Mouse (Mus musculus) G1E (cell line): ENCODE measurements around the gene Traf2. TPM values are rescaled to one million over a fixed set of nuclear protein-coding genes. Genes with fewer than 3 reads are reported as not detected.
A peak's percentile ranks its signal among the peaks of the same experiment; 100 is the strongest.

Source experiments
- ATAC-seq: 2 replicates; pipeline ENCODE4 v1.8.0; 2016; ENCODE audit warnings: mild to moderate bottlenecking; ENCODE audit not compliant: insufficient number of reproducible peaks, poor library complexity, low FRiP score, severe bottlenecking; ENCODE audit errors: extremely low read depth
- DNase-seq: peaks from one replicate; pipeline ENCODE4 v3.0.0; 2012; ENCODE audit warnings: low spot score
- H3K27me3 ChIP-seq: 2 replicates; pipeline ENCODE4 v1.6.1; 2012; ENCODE audit warnings: mild to moderate bottlenecking, low read length, inconsistent platforms; ENCODE audit not compliant: insufficient read depth
- H3K36me3 ChIP-seq: replicated peaks from 2 replicates; pipeline ENCODE3; 2012; ENCODE audit warnings: mild to moderate bottlenecking, inconsistent platforms
- H3K4me1 ChIP-seq: 2 replicates; pipeline ENCODE4 v1.6.1; 2012; ENCODE audit warnings: low read depth, low read length, inconsistent platforms, mixed read lengths; ENCODE audit not compliant: insufficient read depth
- H3K4me3 ChIP-seq: 2 replicates; pipeline ENCODE4 v1.5.1; 2012; ENCODE audit warnings: low read depth, mild to moderate bottlenecking, inconsistent platforms, low read length, moderate library complexity, mixed read lengths
- H3K9me3 ChIP-seq: replicated peaks from 2 replicates; pipeline ENCODE4 v1.6.1; 2012; ENCODE audit warnings: inconsistent platforms
- CTCF ChIP-seq: IDR thresholded peaks from 2 replicates; pipeline ENCODE4 v1.5.1; 2012; ENCODE audit warnings: low read depth, low read length, inconsistent platforms, mixed read lengths
- GATA1 ChIP-seq: IDR thresholded peaks from 2 replicates; pipeline ENCODE4 v1.6.1; 2012; ENCODE audit warnings: borderline replicate concordance, low read length, inconsistent platforms, mixed read lengths
- GATA2 ChIP-seq: IDR thresholded peaks from 2 replicates; pipeline ENCODE4 v1.6.1; 2012; ENCODE audit warnings: low read depth, low read length, inconsistent platforms, borderline replicate concordance
- POLR2AphosphoS5 ChIP-seq: IDR thresholded peaks from 2 replicates; pipeline ENCODE4 v1.6.1; 2012; ENCODE audit warnings: low read depth, low read length, inconsistent platforms; ENCODE audit not compliant: insufficient replicate concordance
- TAL1 ChIP-seq: conservative IDR thresholded peaks from 2 replicates; pipeline ENCODE4 v1.6.1; 2012; ENCODE audit warnings: low read depth, low read length, inconsistent platforms, mixed read lengths
- polyA plus RNA-seq: library from polyadenylated mRNA; stranded (reverse); fragments of >175 nt; gene quantifications from 2 replicates; pipeline ENCODE4 v1.2.3, GENCODE M21; 2012
- total RNA-seq, 2 experiments: library from RNA; stranded (forward) in 1 of 2; stranded (reverse) in 1 of 2; fragments of 200-1000 nt in 1 of 2; fragments of >200 nt in 1 of 2; fragmentation: Nextera tagmentation in 1 of 2; gene quantifications; 2 replicates each; pipeline ENCODE4 v1.2.3; 2014 to 2017

The Traf2 gene
- total and polyA plus RNA-seq, 3 experiments: 7.1 to 18.1 (median 7.8) TPM

DNA sequence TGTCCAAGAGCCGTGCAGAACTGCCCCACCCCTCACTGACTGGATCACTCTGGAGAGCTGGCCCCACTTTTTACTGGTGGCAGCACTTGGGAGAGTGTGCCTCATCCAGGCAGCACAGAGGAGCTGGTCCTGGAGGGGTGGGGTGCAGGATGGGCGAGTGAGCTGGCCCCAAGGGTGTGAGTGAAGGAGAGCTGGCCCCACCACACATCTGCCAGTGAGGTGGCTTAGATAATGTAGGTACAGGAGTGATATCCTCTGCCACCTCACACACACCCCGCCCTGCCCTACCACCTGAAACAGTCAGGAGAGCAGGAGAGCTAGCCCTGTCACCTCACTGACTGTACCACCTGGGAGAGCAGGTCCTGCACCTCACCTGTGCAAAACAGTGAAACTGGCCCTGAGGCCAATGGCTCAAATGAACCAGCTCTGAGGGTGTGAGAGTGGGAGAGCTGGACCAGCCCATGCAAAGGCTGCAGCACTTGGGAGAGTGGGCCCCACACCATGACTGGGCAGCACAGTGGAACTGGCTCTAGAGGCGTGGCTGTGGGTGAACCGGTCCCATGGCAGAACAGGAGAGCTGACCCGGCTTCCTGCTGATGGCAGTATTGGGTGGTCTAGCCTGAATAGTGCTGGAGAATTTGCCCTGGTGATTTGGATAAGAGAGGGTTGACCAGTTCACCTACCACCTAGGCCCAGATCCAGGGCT is 58.6 kb downstream of the Traf2 start:
- TF ChIP-seq POLR2AphosphoS5 (no peak), CTCF (no peak), GATA2 (no peak), GATA1 (no peak), TAL1 (no peak)
- H3K36me3 ChIP-seq: no peaks in the 10 kb centered on the region
- H3K27me3 ChIP-seq: peaks cover 77% of the 10 kb centered on the region
- ATAC-seq (no peak), DNase-seq (no peak)
- H3K9me3 ChIP-seq: no peaks in the 10 kb centered on the region
- no peak overlapping the region; the same call in 1 of the 2 replicates for H3K4me3 ChIP-seq
- no peaks in the 10 kb centered on the region; the same call in 1 of the 2 replicates for H3K4me1 ChIP-seq

DNA sequence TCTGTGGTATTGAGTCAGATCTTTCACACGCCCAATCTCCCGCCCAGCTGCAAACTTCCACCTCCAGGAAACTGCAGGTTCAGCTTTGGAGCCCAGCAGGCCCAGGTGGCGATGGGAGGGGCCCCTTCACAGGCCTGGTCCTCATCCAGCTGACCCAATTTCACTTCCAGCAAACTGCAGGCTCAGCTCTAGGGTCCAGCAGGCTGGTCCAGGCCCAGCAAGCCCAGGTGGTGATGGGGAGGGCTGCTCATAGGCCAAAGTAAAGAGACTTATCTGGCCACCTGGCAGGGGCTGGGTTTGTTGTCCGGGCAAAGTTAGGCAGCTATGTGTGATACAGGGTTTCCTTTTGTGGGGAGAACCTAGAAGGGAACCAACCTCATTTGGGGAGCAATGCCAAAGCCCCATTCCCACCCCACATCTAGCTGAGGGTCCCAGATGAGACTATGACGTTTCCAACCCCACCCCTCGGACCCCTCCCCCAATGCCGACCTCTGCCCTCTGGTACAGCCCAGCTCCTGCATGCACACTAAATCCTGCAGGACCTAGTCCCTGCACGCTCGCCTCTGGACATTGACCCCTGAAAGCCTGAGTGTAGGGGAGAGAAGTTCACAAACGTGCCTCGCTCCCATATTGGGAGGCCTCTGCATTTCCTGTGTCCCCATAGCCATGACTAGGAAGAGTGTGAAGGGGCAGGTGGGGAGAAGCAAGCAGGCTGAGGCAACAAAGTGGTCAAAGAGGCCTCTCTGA is 61.7 kb downstream of the Traf2 start:
- no peak for DNase-seq
- no peak for ATAC-seq
- H3K4me3 ChIP-seq: no peak overlapping the region
- H3K4me1 ChIP-seq: no peaks in the 10 kb centered on the region; the same call in none of the 2 replicates
- no peaks in the 10 kb centered on the region for H3K36me3 ChIP-seq
- no peak for TF ChIP-seq CTCF
- TF ChIP-seq GATA2: no peak
- TF ChIP-seq GATA1: no peak
- TF ChIP-seq TAL1: no peak
- no peak for TF ChIP-seq POLR2AphosphoS5
- no peaks in the 10 kb centered on the region for H3K9me3 ChIP-seq
- H3K27me3 ChIP-seq: peaks cover 53% of the 10 kb centered on the region

DNA sequence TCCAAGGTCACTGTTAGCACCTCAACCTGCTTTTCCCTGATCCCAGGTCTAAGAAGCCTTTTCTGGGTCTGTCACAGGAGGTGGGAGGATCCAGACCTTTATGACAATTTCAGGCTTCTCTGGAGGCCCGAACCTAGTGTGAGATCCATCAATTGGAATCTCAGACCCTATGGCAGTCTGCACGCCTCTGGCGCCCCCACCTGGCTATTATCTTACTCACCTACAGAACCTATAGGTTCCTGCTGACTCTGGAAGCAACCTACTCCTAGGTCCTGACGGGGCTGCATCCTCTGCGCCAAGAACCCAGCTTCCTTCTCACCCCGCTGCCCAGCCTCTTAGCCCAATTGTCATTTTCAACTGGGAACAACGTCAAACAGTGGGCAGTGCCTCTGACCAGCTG is 63.8 kb downstream of the Traf2 start:
- TF ChIP-seq CTCF (0 out of 2 replicates have a peak, but pooled peaks have one; percentile 1), POLR2AphosphoS5 (no peak), GATA2 (no peak)
- peaks cover 46% of the 10 kb centered on the region for H3K27me3 ChIP-seq
- no peaks in the 10 kb centered on the region for H3K9me3 ChIP-seq
- H3K4me1 ChIP-seq: no peaks in the 10 kb centered on the region; the same call in none of the 2 replicates
- H3K4me3 ChIP-seq: no peak overlapping the region
- no peaks in the 10 kb centered on the region for H3K36me3 ChIP-seq
- DNase-seq: peak; percentile 50
- no peak for ATAC-seq

DNA sequence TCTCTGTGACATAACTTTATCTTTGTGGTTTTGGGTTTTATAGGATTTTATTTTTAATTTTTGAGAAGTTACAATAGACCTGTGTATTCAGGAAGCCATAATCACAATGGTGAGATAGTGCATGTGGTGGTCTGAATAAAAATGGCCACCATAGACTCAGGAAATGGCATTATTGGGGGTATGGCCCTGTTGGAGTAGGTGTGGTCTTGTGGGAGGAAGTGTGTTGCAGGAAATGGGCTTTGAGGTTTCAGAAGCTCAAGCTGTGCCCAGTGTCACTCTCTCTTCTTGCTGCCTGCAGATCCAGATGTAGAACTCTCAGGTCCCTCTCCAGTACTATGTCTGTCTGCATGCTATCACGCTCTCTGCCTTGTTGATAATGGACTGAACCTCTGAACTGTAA is 66.2 kb downstream of the Traf2 start:
- DNase-seq (no peak), ATAC-seq (no peak)
- H3K9me3 ChIP-seq: no peaks in the 10 kb centered on the region
- peaks cover 48% of the 10 kb centered on the region for H3K27me3 ChIP-seq
- no peaks in the 10 kb centered on the region for H3K36me3 ChIP-seq
- no peaks in the 10 kb centered on the region; the same call in none of the 2 replicates for H3K4me1 ChIP-seq
- TF ChIP-seq POLR2AphosphoS5 (no peak), TAL1 (no peak), CTCF (no peak), GATA2 (no peak), GATA1 (no peak)
- H3K4me3 ChIP-seq: no peak overlapping the region

DNA sequence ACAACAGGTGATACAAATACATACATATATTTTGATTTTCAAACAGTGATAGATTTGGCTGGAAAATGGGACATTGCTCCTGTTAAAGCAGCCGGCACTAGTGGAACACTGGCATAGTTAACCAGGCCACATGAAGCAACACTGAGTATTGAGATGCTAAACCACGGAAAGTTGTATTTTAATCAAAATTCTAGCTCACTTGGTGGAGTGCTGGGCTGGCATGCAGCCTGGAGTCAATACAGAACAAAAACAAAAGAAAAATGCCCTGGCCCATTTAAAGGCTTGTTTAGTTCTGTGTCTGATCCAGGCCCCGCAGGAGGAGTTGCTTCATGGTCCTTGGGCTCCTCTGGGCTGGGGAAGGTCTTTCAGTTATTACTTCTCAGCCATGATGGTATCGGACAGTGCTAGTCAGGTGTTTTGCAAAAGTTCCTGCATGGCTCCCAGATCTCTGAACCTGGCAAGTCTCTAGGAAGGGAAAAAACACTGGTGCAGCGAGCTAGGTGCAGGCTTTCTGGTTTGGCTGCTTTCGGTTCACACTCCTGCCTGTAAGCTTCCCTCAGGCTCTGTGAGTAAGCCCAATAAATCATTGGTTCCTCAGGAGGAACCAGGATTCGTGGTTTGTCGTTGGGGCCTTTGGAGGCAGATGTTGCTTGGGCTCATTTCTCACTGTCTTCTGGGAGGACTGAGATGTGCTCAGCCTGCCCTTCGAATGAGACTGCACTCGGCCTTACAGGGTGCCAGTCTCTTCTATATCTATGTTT is 67.0 kb downstream of the Traf2 start:
- Histone ChIP-seq H3K4me1 (no peaks in the 10 kb centered on the region; the same call in none of the 2 replicates), H3K27me3 (peaks cover 48% of the 10 kb centered on the region)

More for the DNA sequence above, 67.0 kb downstream of the Traf2 start:
- DNase-seq: no peak
- no peaks in the 10 kb centered on the region for H3K36me3 ChIP-seq
- no peaks in the 10 kb centered on the region for H3K9me3 ChIP-seq
- no peak overlapping the region for H3K4me3 ChIP-seq
- no peak for ATAC-seq
- no peak for TF ChIP-seq TAL1
- TF ChIP-seq GATA2: no peak
- no peak for TF ChIP-seq CTCF
- TF ChIP-seq GATA1: no peak
- no peak for TF ChIP-seq POLR2AphosphoS5
